Mouse (Mus musculus): ENCODE measurements around the gene Pitpnb. TPM values are rescaled to one million over a fixed set of nuclear protein-coding genes. Genes with fewer than 3 reads are reported as not detected.
A peak's percentile ranks its signal among the peaks of the same experiment; 100 is the strongest.

The Pitpnb gene
- polyA plus RNA-seq, 1 experiment from 2014 or later = 102 TPM

DNA sequence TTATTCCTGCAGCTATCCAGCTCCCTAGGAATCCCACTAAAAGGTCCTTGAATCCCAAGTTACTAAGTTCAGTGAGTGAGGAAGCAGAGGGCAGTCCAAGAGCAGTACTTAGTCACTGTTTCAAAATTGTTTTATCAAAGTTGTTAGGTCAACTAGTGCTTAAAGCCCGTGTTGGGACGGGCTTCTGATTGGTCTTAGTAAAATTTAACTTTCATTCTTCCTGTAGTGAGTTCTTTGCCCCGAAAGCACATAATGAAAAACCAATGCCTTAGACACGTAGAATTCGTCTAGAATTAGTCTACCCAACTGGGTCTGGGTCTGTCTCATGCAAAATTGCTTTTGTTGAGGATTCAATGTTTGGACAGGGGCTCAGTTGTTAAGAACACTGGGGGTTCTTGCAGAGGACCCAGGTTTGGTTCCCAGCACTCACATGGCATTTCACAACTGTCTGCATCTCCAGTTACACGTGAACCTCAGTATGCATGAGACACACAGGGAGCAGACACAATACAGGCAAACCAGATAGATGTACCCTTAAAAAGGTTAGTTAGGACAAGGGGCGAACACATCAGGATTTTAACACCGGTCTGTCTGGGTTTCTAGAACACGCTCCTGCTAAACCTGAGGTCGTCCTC, 664 bp upstream of the Pitpnb start:
- Histone ChIP-seq H3K4me1 (ENCODE audit: control insufficient read depth, insufficient read depth, low read length) (peaks cover 14% of the 10 kb centered on the region), H3K9me3 (replicated peaks; ENCODE audit: control insufficient read depth, low read length) (no peaks in the 10 kb centered on the region), H3K4me2 (ENCODE audit: low read length) (peak overlapping the region; percentile 79), H3K36me3 (ENCODE audit: control insufficient read depth, insufficient read depth, low read length) (peaks cover 8% of the 10 kb centered on the region; the same call in 1 of the 2 replicates), H3K4me3 (ENCODE audit: low read depth, low read length) (peak overlapping the region; percentile 89), H3K27me3 (replicated peaks; ENCODE audit: control insufficient read depth, insufficient read depth, low read length) (no peaks in the 10 kb centered on the region), H3K27ac (ENCODE audit: low read depth, low read length) (peak overlapping the region; percentile 77), H3K9ac (ENCODE audit: low read length) (peak overlapping the region; percentile 74)
- DNase-seq (ENCODE audit: low spot score) = no peak
- ATAC-seq = no peak
- 27% methylated on average over 10 of the region's 10 CpGs for WGBS

GRCm38 (mm10) chr5:111331099-111331435, 504 bp downstream of the Pitpnb start:
- Histone ChIP-seq H3K4me3 (ENCODE audit: low read depth, low read length) (peak overlapping the region; percentile 89), H3K4me2 (ENCODE audit: low read length) (peak overlapping the region; percentile 68), H3K36me3 (ENCODE audit: control insufficient read depth, insufficient read depth, low read length) (peaks cover 11% of the 10 kb centered on the region; the same call in 1 of the 2 replicates), H3K9ac (ENCODE audit: low read length) (peak overlapping the region; percentile 98), H3K4me1 (ENCODE audit: control insufficient read depth, insufficient read depth, low read length) (peaks cover 14% of the 10 kb centered on the region), H3K27me3 (replicated peaks; ENCODE audit: control insufficient read depth, insufficient read depth, low read length) (no peaks in the 10 kb centered on the region), H3K27ac (ENCODE audit: low read depth, low read length) (peak overlapping the region; percentile 78), H3K9me3 (replicated peaks; ENCODE audit: control insufficient read depth, low read length) (no peaks in the 10 kb centered on the region)
- WGBS = under 1% methylated on average over 14 of the region's 14 CpGs
- DNase-seq (ENCODE audit: low spot score) (no peak), ATAC-seq (no peak; the same call in 1 of the 2 replicates)

GRCm38 (mm10) chr5:111335939-111336691, 5.6 kb downstream of the Pitpnb start:
- DNase-seq (ENCODE audit: low spot score) = no peak
- Histone ChIP-seq H3K36me3 (ENCODE audit: control insufficient read depth, insufficient read depth, low read length) (peaks cover 41% of the 10 kb centered on the region), H3K27ac (ENCODE audit: low read depth, low read length) (no peak overlapping the region), H3K9me3 (replicated peaks; ENCODE audit: control insufficient read depth, low read length) (no peaks in the 10 kb centered on the region), H3K27me3 (replicated peaks; ENCODE audit: control insufficient read depth, insufficient read depth, low read length) (no peaks in the 10 kb centered on the region), H3K4me1 (ENCODE audit: control insufficient read depth, insufficient read depth, low read length) (peaks cover 10% of the 10 kb centered on the region), H3K4me3 (ENCODE audit: low read depth, low read length) (no peak overlapping the region), H3K9ac (ENCODE audit: low read length) (no peak overlapping the region), H3K4me2 (ENCODE audit: low read length) (no peak overlapping the region)
- WGBS = 93% methylated on average over 8 of the region's 8 CpGs
- no peak for ATAC-seq

DNA sequence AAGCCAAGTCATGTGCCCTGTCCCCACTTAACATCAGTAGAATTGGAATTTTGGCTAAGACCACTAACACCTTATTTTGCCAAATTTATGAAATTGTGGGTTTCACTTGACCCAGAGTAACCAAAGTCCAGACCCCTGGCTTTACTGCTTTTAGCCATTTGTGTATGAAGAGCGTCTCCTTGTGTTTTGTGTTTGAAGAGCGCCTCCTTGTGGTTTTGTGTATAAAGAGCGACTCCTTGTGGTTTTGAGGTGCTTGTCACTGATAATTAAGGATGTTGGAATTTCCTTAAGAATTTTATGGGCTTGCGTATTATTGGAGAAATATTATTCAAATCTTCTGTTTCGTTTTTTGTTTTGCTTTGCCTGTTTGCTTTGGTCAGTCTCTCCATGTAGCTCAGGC, 11.0 kb downstream of the Pitpnb start:
- Histone ChIP-seq H3K36me3 (ENCODE audit: control insufficient read depth, insufficient read depth, low read length) (peaks cover 72% of the 10 kb centered on the region), H3K4me3 (ENCODE audit: low read depth, low read length) (no peak overlapping the region), H3K4me1 (ENCODE audit: control insufficient read depth, insufficient read depth, low read length) (no peaks in the 10 kb centered on the region), H3K9ac (ENCODE audit: low read length) (no peak overlapping the region), H3K9me3 (replicated peaks; ENCODE audit: control insufficient read depth, low read length) (no peaks in the 10 kb centered on the region), H3K27me3 (replicated peaks; ENCODE audit: control insufficient read depth, insufficient read depth, low read length) (no peaks in the 10 kb centered on the region), H3K27ac (ENCODE audit: low read depth, low read length) (no peak overlapping the region), H3K4me2 (ENCODE audit: low read length) (no peak overlapping the region)
- WGBS = 42% methylated on average over 5 of the region's 5 CpGs
- DNase-seq (ENCODE audit: low spot score) (peak; percentile 78), ATAC-seq (no peak)

DNA sequence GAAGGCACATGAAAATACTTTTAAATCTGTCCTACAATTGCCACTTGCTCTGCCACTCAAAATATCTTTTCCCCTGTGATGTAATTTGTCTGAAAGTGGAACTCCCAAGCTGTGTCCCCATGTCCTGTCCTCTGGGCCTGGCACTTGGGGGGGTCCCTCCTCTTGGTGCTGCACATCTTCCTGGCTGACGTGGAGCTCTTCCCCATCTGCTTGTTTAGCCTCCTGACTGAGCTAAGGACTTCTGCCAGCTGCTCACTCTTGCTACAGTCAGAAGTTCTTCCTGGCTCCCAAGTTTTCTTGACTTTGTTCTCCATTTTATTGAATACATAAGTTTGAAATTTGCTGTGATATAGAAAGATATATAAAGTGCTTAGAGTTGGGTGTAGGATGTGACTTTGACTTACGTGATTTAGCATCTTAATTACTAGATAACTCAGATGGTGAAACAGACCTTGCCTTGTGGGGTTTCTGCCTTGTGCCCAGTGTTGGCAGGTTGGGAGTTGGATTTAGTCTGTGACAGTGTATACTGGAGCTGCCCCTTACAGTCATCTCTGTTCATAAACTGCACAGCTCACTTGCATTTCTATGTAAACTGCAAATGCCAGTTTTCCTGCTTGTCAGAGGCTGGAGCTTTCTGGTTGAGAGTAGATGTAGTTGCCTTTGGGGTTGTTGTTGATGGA, 14.3 kb downstream of the Pitpnb start:
- 70% methylated on average over 2 of the region's 2 CpGs for WGBS
- Histone ChIP-seq H3K9ac (ENCODE audit: low read length) (no peak overlapping the region), H3K27ac (ENCODE audit: low read depth, low read length) (no peak overlapping the region), H3K4me2 (ENCODE audit: low read length) (no peak overlapping the region), H3K9me3 (replicated peaks; ENCODE audit: control insufficient read depth, low read length) (no peaks in the 10 kb centered on the region), H3K36me3 (ENCODE audit: control insufficient read depth, insufficient read depth, low read length) (peaks cover 82% of the 10 kb centered on the region), H3K27me3 (replicated peaks; ENCODE audit: control insufficient read depth, insufficient read depth, low read length) (no peaks in the 10 kb centered on the region), H3K4me3 (ENCODE audit: low read depth, low read length) (no peak overlapping the region), H3K4me1 (ENCODE audit: control insufficient read depth, insufficient read depth, low read length) (no peaks in the 10 kb centered on the region)
- DNase-seq (ENCODE audit: low spot score) = no peak
- no peak for ATAC-seq

- WGBS = 92% methylated on average over 12 of the region's 12 CpGs
Observed at GRCm38 (mm10) chr5:111356811-111357617, 26.5 kb downstream of the Pitpnb start.

DNA sequence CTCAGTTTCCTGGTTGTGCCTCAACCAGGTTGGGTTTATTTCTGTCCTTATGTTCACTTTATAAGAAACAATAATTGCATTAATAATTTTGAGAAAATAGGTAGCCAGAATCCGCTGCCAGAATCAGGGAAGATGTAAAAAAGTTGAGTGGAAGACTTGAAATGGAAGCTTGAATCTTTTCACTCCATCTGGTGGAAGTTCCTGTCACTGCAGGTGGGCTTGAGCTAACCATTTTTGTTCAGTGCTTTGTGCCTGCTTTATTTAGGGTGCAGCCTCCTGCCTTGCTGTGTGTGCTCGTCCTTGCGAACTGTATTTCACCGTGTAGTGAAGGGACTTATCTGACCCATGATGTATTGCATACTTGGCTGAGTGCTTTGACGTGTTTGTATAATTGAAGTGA, 30.0 kb downstream of the Pitpnb start:
- WGBS = 76% methylated on average over 5 of the region's 5 CpGs
- DNase-seq (ENCODE audit: low spot score) = peak; percentile 44
- H3K27me3 ChIP-seq (replicated peaks; ENCODE audit: control insufficient read depth, insufficient read depth, low read length) = no peaks in the 10 kb centered on the region

More at GRCm38 (mm10) chr5:111356811-111357617, 26.5 kb downstream of the Pitpnb start:
- Histone ChIP-seq H3K4me2 (ENCODE audit: low read length) (no peak overlapping the region), H3K9ac (ENCODE audit: low read length) (no peak overlapping the region), H3K4me1 (ENCODE audit: control insufficient read depth, insufficient read depth, low read length) (no peaks in the 10 kb centered on the region), H3K27ac (ENCODE audit: low read depth, low read length) (no peak overlapping the region), H3K27me3 (replicated peaks; ENCODE audit: control insufficient read depth, insufficient read depth, low read length) (no peaks in the 10 kb centered on the region), H3K9me3 (replicated peaks; ENCODE audit: control insufficient read depth, low read length) (no peaks in the 10 kb centered on the region), H3K36me3 (ENCODE audit: control insufficient read depth, insufficient read depth, low read length) (peaks cover 60% of the 10 kb centered on the region), H3K4me3 (ENCODE audit: low read depth, low read length) (no peak overlapping the region)
- no peak for DNase-seq (ENCODE audit: low spot score)
- no peak for ATAC-seq

GRCm38 (mm10) chr5:111361058-111361457, 30.5 kb downstream of the Pitpnb start:
- Histone ChIP-seq H3K9me3 (replicated peaks; ENCODE audit: control insufficient read depth, low read length) (no peaks in the 10 kb centered on the region), H3K27me3 (replicated peaks; ENCODE audit: control insufficient read depth, insufficient read depth, low read length) (no peaks in the 10 kb centered on the region), H3K4me1 (ENCODE audit: control insufficient read depth, insufficient read depth, low read length) (no peaks in the 10 kb centered on the region), H3K9ac (ENCODE audit: low read length) (no peak overlapping the region), H3K4me3 (ENCODE audit: low read depth, low read length) (no peak overlapping the region), H3K27ac (ENCODE audit: low read depth, low read length) (no peak overlapping the region), H3K36me3 (ENCODE audit: control insufficient read depth, insufficient read depth, low read length) (peaks cover 63% of the 10 kb centered on the region), H3K4me2 (ENCODE audit: low read length) (no peak overlapping the region)
- ATAC-seq = no peak
- 86% methylated on average over 8 of the region's 8 CpGs for WGBS
- no peak for DNase-seq (ENCODE audit: low spot score)

More for the DNA sequence above, 30.0 kb downstream of the Pitpnb start:
- no peak for ATAC-seq
- Histone ChIP-seq H3K9ac (ENCODE audit: low read length) (no peak overlapping the region), H3K27ac (ENCODE audit: low read depth, low read length) (no peak overlapping the region), H3K9me3 (replicated peaks; ENCODE audit: control insufficient read depth, low read length) (no peaks in the 10 kb centered on the region), H3K4me3 (ENCODE audit: low read depth, low read length) (no peak overlapping the region), H3K36me3 (ENCODE audit: control insufficient read depth, insufficient read depth, low read length) (peaks cover 66% of the 10 kb centered on the region), H3K4me2 (ENCODE audit: low read length) (no peak overlapping the region), H3K4me1 (ENCODE audit: control insufficient read depth, insufficient read depth, low read length) (no peaks in the 10 kb centered on the region)
